Mouse (Mus musculus) lung, adult 2 months (tissue): ENCODE results near the gene Gjb4.

Source experiments
- CTCF ChIP-seq: fragments of 200-500 bp; IDR thresholded peaks from 2 replicates; pipeline ENCODE4 v1.5.1; 2011; ENCODE audit warnings: mild to moderate bottlenecking, low read length, control low read depth; ENCODE audit not compliant: insufficient read depth
- POLR2A ChIP-seq: fragments of 200-500 bp; IDR thresholded peaks from 2 replicates; pipeline ENCODE4 v1.6.1; 2011; ENCODE audit warnings: low read depth, mild to moderate bottlenecking, control low read depth, low read length, borderline replicate concordance; ENCODE audit errors: extremely low read depth

DNA sequence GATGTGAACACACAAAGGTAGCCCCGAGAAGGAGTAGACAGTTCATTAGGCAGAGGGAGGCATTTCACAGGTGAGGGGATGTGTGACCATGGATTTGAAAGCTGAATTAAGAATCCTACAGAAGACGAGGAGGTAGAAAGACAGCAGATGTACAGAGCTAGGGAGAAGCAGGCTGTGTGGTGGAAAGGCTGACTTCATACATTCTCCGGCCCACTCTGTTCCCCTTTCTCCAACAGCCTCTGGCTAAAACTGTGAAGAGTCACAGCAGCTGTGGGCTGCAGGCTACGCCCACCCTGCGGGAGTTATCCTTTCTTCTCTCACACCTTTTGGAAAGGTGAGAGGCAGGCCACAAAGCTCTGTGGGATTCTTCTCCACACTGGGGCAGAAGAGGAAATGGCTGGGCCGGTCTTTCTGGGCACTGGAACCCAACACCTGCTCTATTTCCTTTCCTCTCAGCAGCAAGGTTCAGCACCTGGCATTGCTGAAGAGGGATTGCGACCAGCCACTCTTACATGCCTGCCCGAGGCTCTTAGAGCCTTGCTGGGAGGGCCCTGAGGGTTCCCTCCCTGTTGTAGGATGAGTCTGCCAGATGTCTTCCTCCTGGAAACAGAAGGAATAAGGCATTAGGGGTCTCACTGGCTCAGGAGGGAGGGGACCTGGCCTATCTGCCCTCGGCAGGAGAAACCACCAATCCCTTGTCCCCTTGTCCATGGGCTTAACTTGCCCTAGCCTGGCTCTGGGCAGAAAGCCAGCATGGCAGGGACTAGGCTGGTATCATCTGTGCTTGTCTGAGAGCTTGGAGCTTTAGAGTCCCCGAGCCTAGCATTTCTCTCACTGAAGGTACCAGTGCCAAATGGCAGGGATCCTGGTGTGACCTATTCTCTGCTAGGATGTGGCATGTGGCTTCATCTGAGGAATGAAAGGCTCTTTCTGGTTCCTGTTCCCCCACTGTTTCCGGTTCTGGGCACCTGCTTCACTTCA, 46.6 kb upstream of the Gjb4 start:
- TF ChIP-seq POLR2A (no peak), CTCF (no peak)
